Mouse (Mus musculus) limb, embryonic 14.5 days (tissue): Measurements from ENCODE around the gene Map4k3. TPM values are rescaled to one million over a fixed set of nuclear protein-coding genes. Genes with fewer than 3 reads are reported as not detected.

Source experiments
- ATAC-seq: fragments of 200-750 bp; cut with Nextera tagmentation; 2 replicates; pipeline ENCODE4 v1.8.0; 2017; ENCODE audit warnings: low read depth, moderate number of reproducible peaks, moderate TSS enrichment; ENCODE audit not compliant: low FRiP score
- DNase-seq: peaks from one replicate; pipeline ENCODE4 v3.0.0-alpha.2; 2015; ENCODE audit warnings: low spot score
- H3K27ac ChIP-seq: fragments of 300-500 bp; sonication (generic); replicated peaks from 2 replicates; pipeline ENCODE4 v1.5.1; 2014; ENCODE audit warnings: low read depth, mild to moderate bottlenecking, low read length, moderate library complexity, mixed read lengths
- H3K27me3 ChIP-seq: fragments of 300-500 bp; sonication (generic); 2 replicates; pipeline ENCODE4 v1.6.1; 2014; ENCODE audit warnings: low read length, mixed read lengths; ENCODE audit not compliant: control insufficient read depth, insufficient read depth
- H3K36me3 ChIP-seq: fragments of 300-500 bp; sonication (generic); 2 replicates; pipeline ENCODE4 v1.6.1; 2014; ENCODE audit warnings: mild to moderate bottlenecking, low read length, moderate library complexity, mixed read lengths; ENCODE audit not compliant: control insufficient read depth, insufficient read depth
- H3K4me1 ChIP-seq: fragments of 300-500 bp; sonication (generic); 2 replicates; pipeline ENCODE4 v1.6.1; 2014; ENCODE audit warnings: antibody characterized with exemption, low read length, mixed read lengths; ENCODE audit not compliant: control insufficient read depth, insufficient read depth
- H3K4me2 ChIP-seq: fragments of 300-500 bp; sonication (generic); replicated peaks from 2 replicates; pipeline ENCODE4 v1.6.1; 2014; ENCODE audit warnings: low read depth, mild to moderate bottlenecking, low read length, moderate library complexity; ENCODE audit not compliant: severe bottlenecking
- H3K4me3 ChIP-seq: fragments of 300-500 bp; sonication (generic); replicated peaks from 2 replicates; pipeline ENCODE4 v1.5.1; 2014; ENCODE audit warnings: low read length
- H3K9ac ChIP-seq: fragments of 300-500 bp; sonication (generic); 2 replicates; pipeline ENCODE4 v1.6.1; 2014; ENCODE audit warnings: mild to moderate bottlenecking, low read depth, low read length, moderate library complexity; ENCODE audit not compliant: severe bottlenecking
- H3K9me3 ChIP-seq: fragments of 300-500 bp; sonication (generic); 2 replicates; pipeline ENCODE4 v1.6.1; 2016; ENCODE audit warnings: low read length; ENCODE audit not compliant: control insufficient read depth
- POLR2A ChIP-seq: fragments of 200-500 bp; IDR thresholded peaks from 2 replicates; pipeline ENCODE4 v1.8.0; 2012; ENCODE audit warnings: inconsistent platforms, mild to moderate bottlenecking, moderate library complexity, borderline replicate concordance; ENCODE audit not compliant: insufficient read depth, insufficient read length; ENCODE audit errors: extremely low read depth
- WGBS: fragments of 180-500 bp; shearing (Covaris S2); extraction: QIAGEN DNeasy Blood & Tissue Kit; methylation state at CpG from one replicate; pipeline ENCODE4 v1.1.7; 2014; 5-methylcytosine and 5-hydroxymethylcytosine counted together
- polyA plus RNA-seq, 2 experiments: library from polyadenylated mRNA; depleted of rRNA in 1 of 2; stranded (reverse) in 1 of 2; unstranded in 1 of 2; fragments of >200 nt; fragmentation: Nextera tagmentation in 1 of 2; extraction: Ambion mirVana in 1 of 2; gene quantifications; 2 replicates each; pipeline versions ENCODE4 v1.2.1 to v1.2.3; 2012 to 2014

Gene Map4k3
- polyA plus RNA-seq, 2 experiments, result 42.6 to 50.2 TPM

- H3K4me3 ChIP-seq, result no peak overlapping the region
- no peak overlapping the region for H3K27ac ChIP-seq
- H3K9me3 ChIP-seq, result no peaks in the 10 kb centered on the region
- ATAC-seq, result no peak
- no peak overlapping the region for H3K9ac ChIP-seq
- 88% methylated on average over 13 of the region's 13 CpGs for WGBS
- H3K36me3 ChIP-seq, result peaks cover 38% of the 10 kb centered on the region
- no peak for DNase-seq
- TF ChIP-seq POLR2A, result no peak
- no peaks in the 10 kb centered on the region for H3K4me1 ChIP-seq
- H3K4me2 ChIP-seq, result no peak overlapping the region
- no peaks in the 10 kb centered on the region for H3K27me3 ChIP-seq
Observed at GRCm38 (mm10) chr17:80619556-80619955, 108.7 kb downstream of the Map4k3 start.

GRCm38 (mm10) chr17:80618890-80619289 lies 109.4 kb downstream of the Map4k3 start:
- H3K27me3 ChIP-seq, result no peaks in the 10 kb centered on the region

GRCm38 (mm10) chr17:80603806-80604205 lies 124.5 kb downstream of the Map4k3 start:
- DNase-seq (no peak), ATAC-seq (no peak)
- peaks cover 87% of the 10 kb centered on the region for H3K36me3 ChIP-seq
- H3K27ac ChIP-seq, result no peak overlapping the region
- WGBS, result 87% methylated on average over 6 of the region's 6 CpGs
- H3K9ac ChIP-seq, result no peak overlapping the region
- H3K27me3 ChIP-seq, result no peaks in the 10 kb centered on the region
- H3K4me1 ChIP-seq, result no peaks in the 10 kb centered on the region
- no peak overlapping the region for H3K4me2 ChIP-seq
- H3K9me3 ChIP-seq, result no peaks in the 10 kb centered on the region
- no peak for TF ChIP-seq POLR2A
- H3K4me3 ChIP-seq, result no peak overlapping the region

More at GRCm38 (mm10) chr17:80618890-80619289, 109.4 kb downstream of the Map4k3 start:
- no peak for DNase-seq
- no peaks in the 10 kb centered on the region for H3K4me1 ChIP-seq
- H3K4me3 ChIP-seq, result no peak overlapping the region
- H3K36me3 ChIP-seq, result peaks cover 42% of the 10 kb centered on the region
- H3K27ac ChIP-seq, result no peak overlapping the region
- no peak for TF ChIP-seq POLR2A
- no peak overlapping the region for H3K9ac ChIP-seq
- 79% methylated on average over 5 of the region's 5 CpGs for WGBS
- no peak overlapping the region for H3K4me2 ChIP-seq
- no peaks in the 10 kb centered on the region for H3K9me3 ChIP-seq
- ATAC-seq, result no peak

- no peak for DNase-seq
- peaks cover 82% of the 10 kb centered on the region for H3K36me3 ChIP-seq
- ATAC-seq, result no peak
- no peaks in the 10 kb centered on the region for H3K27me3 ChIP-seq
- no peaks in the 10 kb centered on the region for H3K4me1 ChIP-seq
- WGBS, result 89% methylated on average over 19 of the region's 19 CpGs
- no peak overlapping the region for H3K9ac ChIP-seq
- no peak overlapping the region for H3K4me3 ChIP-seq
- H3K9me3 ChIP-seq, result no peaks in the 10 kb centered on the region
- H3K27ac ChIP-seq, result no peak overlapping the region
- no peak for TF ChIP-seq POLR2A
- H3K4me2 ChIP-seq, result no peak overlapping the region
Observed at GRCm38 (mm10) chr17:80603079-80603625, 125.1 kb downstream of the Map4k3 start.

- peaks cover 80% of the 10 kb centered on the region for H3K36me3 ChIP-seq
- H3K4me3 ChIP-seq, result no peak overlapping the region
- H3K27ac ChIP-seq, result no peak overlapping the region
- H3K9me3 ChIP-seq, result no peaks in the 10 kb centered on the region
- no peaks in the 10 kb centered on the region for H3K27me3 ChIP-seq
- no peak overlapping the region for H3K9ac ChIP-seq
- TF ChIP-seq POLR2A, result no peak
- H3K4me1 ChIP-seq, result no peaks in the 10 kb centered on the region
- WGBS, result 55% methylated on average over 13 of the region's 13 CpGs
- no peak for ATAC-seq
- H3K4me2 ChIP-seq, result no peak overlapping the region
- DNase-seq, result peak; percentile 24
Observed at GRCm38 (mm10) chr17:80601371-80601770, 126.9 kb downstream of the Map4k3 start.
